Mouse (Mus musculus) adipose tissue, adult 10 weeks (tissue): ENCODE results near the gene Comp. TPM values are rescaled to one million over a fixed set of nuclear protein-coding genes. Genes with fewer than 3 reads are reported as not detected.

Experiments
- polyA plus RNA-seq: library from polyadenylated mRNA; stranded (reverse); fragments of 350-450 nt; fragmentation: Illumina TruSeq; extraction: RNeasy Lipid Tissue Mini Kit (QIAGEN cat#74804); gene quantifications from one replicate; pipeline ENCODE4 v1.2.3, GENCODE M21; 2014; ENCODE audit warnings: low read depth, low replicate concordance

Gene Comp
- polyA plus RNA-seq = 6.3 TPM

DNA sequence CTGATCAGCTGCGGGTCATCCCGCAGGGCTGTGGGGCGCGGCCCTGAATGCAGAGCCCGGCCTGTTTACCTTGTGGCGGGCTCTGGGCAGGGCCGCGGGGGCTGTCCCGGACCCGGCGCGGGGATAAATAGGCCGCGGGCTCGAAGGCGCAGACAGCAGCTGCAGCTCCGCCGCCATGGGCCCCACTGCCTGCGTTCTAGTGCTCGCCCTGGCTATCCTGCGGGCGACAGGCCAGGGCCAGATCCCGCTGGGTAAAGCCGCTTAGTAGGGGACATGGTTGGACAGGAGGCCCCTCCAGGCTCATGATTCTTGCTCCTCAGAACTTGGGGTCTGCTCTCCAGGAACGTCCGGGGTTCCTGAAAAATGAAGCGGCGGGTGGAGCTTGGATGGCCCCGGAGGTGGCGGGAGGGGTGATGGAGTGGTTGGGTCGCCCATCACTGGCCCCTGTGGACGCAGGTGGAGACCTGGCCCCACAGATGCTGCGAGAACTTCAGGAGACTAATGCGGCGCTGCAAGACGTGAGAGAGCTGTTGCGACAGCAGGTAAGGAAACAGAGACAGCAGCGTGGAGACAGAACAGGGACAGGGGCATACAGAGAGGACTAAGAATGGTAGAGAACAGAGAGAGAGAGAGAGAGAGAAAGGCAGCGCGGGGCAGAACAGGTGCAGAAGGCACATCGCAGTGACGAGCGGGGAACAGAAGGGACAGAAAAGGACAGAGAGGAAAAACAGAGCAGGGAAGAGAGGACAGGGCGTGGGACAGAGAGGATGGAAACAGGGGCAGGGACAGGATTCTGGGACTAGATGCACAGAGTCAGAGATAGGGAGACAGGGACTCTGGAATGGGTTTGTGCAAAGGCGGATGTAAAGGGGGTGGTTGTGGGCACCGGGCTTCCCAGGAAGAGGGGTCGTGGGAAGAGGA is at the start of gene Comp:
Gene Comp, plus strand, starts transcription at position 162 of the 921 bp plus-strand sequence.

GRCm38 (mm10) chr8:70329124-70329834 is 44.1 kb upstream of the Comp start, which contains the start of gene Gdf1:
TSS of gene Gdf1 (plus strand) at chr8:70329817.

DNA sequence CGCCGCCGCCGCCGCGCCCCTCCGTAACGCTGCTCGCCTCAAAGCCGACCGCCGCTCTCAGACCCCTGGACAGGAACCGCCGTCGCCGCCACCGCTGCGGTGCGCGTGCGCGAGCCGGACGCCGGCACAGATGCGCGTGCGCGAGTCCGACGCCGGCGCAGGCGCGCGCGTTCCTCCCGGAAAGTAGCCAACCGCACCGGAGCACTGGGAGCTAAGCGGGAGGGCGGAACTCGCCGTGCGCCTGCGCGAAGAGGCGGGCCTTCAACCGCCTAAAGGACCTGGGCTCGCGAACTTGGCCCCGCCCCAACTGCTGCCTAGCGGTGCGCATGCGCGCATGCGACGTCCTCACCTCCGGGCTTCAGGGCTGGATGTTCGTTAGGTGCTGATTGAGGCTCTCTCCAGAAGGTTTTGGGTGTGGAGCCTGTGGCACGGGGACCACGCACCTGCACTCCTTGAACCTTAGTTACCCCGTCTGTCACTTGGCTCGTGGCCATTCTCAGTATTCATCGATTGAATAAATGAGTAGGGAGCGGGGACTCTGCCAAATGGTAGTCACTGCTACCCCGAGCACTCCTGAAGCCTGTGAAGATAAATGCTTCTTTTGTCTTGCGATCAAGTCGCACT is 20.1 kb upstream of the Comp start, which contains the start of gene Upf1:
Gene Upf1, minus strand, starts transcription at position 85 of the 624 bp plus-strand sequence.

Other genes starting within 250 kb of the Comp start
- gene Nr2c2ap, start 242.2 kb upstream of the Comp start, polyA plus RNA-seq = 17.3 TPM
- 13.1 TPM for gene Rfxank, start 234.4 kb upstream of the Comp start, polyA plus RNA-seq
- gene Borcs8, start 234.1 kb upstream of the Comp start, polyA plus RNA-seq = 57.0 TPM
- 0.40 TPM for gene Mef2b, start 233.8 kb upstream of the Comp start, polyA plus RNA-seq
- 44.5 TPM for gene Tmem161a, start 201.2 kb upstream of the Comp start, polyA plus RNA-seq
- 28.3 TPM for gene Slc25a42, start 161.3 kb upstream of the Comp start, polyA plus RNA-seq
- 30.9 TPM for gene Sugp2, start 139.3 kb upstream of the Comp start, polyA plus RNA-seq
- gene Armc6, start 139.1 kb upstream of the Comp start, polyA plus RNA-seq = 7.3 TPM
- gene Homer3, start 90.7 kb upstream of the Comp start, polyA plus RNA-seq = 43.4 TPM
- gene Ddx49, start 71.1 kb upstream of the Comp start, polyA plus RNA-seq = 40.2 TPM
- gene Cope, start 71.0 kb upstream of the Comp start, polyA plus RNA-seq = 186 TPM
- 0.63 TPM for gene Cers1, start 57.8 kb upstream of the Comp start, polyA plus RNA-seq
- 0.31 TPM for gene Gdf1, start 43.7 kb upstream of the Comp start, polyA plus RNA-seq
- 31.4 TPM for gene Upf1, start 20.3 kb upstream of the Comp start, polyA plus RNA-seq
- gene Crtc1, start 66.0 kb downstream of the Comp start, polyA plus RNA-seq = 15.7 TPM
- 20.7 TPM for gene Klhl26, start 103.4 kb downstream of the Comp start, polyA plus RNA-seq
- 0.74 TPM for gene Tmem59l, start 113.8 kb downstream of the Comp start, polyA plus RNA-seq
- gene Crlf1, start 119.6 kb downstream of the Comp start, polyA plus RNA-seq = 2.1 TPM
- 92.5 TPM for gene Rex1bd, start 133.2 kb downstream of the Comp start, polyA plus RNA-seq
- 1,821 TPM for gene Uba52, start 137.2 kb downstream of the Comp start, polyA plus RNA-seq
- 255 TPM for gene Fkbp8, start 154.2 kb downstream of the Comp start, polyA plus RNA-seq
- gene Kxd1, start 154.4 kb downstream of the Comp start, polyA plus RNA-seq = 67.9 TPM
- 20.8 TPM for gene Ell, start 165.9 kb downstream of the Comp start, polyA plus RNA-seq
- 351 TPM for gene Isyna1, start 220.8 kb downstream of the Comp start, polyA plus RNA-seq
- 112 TPM for gene Ssbp4, start 235.3 kb downstream of the Comp start, polyA plus RNA-seq
- gene Lrrc25, start 242.6 kb downstream of the Comp start, polyA plus RNA-seq = 5.1 TPM